ENCODE assay signal across 9 mouse cellular contexts in genomic region chr4:155173822-155174785, GRCm38 (mm10). TPM values are rescaled to one million over a fixed set of nuclear protein-coding genes. Genes with fewer than 3 reads are reported as not detected.
A peak's percentile ranks its signal among the peaks of the same experiment; 100 is the strongest.
DNase-seq lines count a peak whose midpoint lies in the region; ATAC-seq lines count a peak whose summit lies in the region.
"Had no signal": no experiment of that assay in that cellular context is flagged by ENCODE, and none has a peak within 500 bp of the region (broad histone marks: within the 10 kb centered on the region; RNA-seq: fewer than 3 reads in every experiment).

No protein-coding gene starts in this region.

- H3K27me3 ChIP-seq in forebrain, embryonic 11.5 days (ENCODE audit: control insufficient read depth, insufficient read depth, low read length), result no peaks in the 10 kb centered on the region
- H3K27me3 ChIP-seq in liver, embryonic 12.5 days (replicated peaks), result no peaks in the 10 kb centered on the region

- peak overlapping the region; percentile 12; the same call in 1 of the 2 replicates for H3K4me3 ChIP-seq in forebrain, embryonic 11.5 days (ENCODE audit: low read depth, low read length)
- no peak overlapping the region for H3K4me3 ChIP-seq in liver, embryonic 12.5 days
- H3K4me3 ChIP-seq: erythroblast, embryonic 14.5 days had no signal

- ATAC-seq in forebrain, embryonic 11.5 days (replicated peaks; ENCODE audit: low FRiP score), result no peak
- no peak for ATAC-seq in liver, embryonic 12.5 days

- peak; percentile 50 for DNase-seq in embryo, embryonic 10 days (ENCODE audit: low spot score)
- no peak for DNase-seq in embryo, embryonic 9.5 days (ENCODE audit: extremely low spot score)
- DNase-seq in 3134 (ENCODE audit: extremely low read depth, insufficient read length, low spot score), result peak; percentile 67
- no peak for DNase-seq in forebrain, embryonic 11.5 days (ENCODE audit: low spot score)
- no peak for DNase-seq in adrenal gland, adult 18-20 months (ENCODE audit: low spot score in 2 of 2)
- DNase-seq in layer of hippocampus, postnatal 25 days (ENCODE audit: extremely low spot score in 1 of 2, low spot score in 1 of 2), result no peak
- DNase-seq in gastrocnemius, postnatal 25 days, result no peak

- H3K9me3 ChIP-seq in forebrain, embryonic 11.5 days (ENCODE audit: control insufficient read depth, low read length), result no peaks in the 10 kb centered on the region
- no peaks in the 10 kb centered on the region for H3K9me3 ChIP-seq in liver, embryonic 12.5 days (replicated peaks)

- no peaks in the 10 kb centered on the region; the same call in 1 of the 2 replicates for H3K36me3 ChIP-seq in forebrain, embryonic 11.5 days (ENCODE audit: control insufficient read depth, insufficient read depth, low read length)
- H3K36me3 ChIP-seq in liver, embryonic 12.5 days, result no peaks in the 10 kb centered on the region

- H3K4me2 ChIP-seq in forebrain, embryonic 11.5 days (ENCODE audit: low read depth, low read length, severe bottlenecking), result peak overlapping the region; percentile 41
- peak overlapping the region; percentile 23; the same call in 1 of the 2 replicates for H3K4me2 ChIP-seq in liver, embryonic 12.5 days

- 23% methylated on average over 16 of the region's 17 CpGs for WGBS in forebrain, embryonic 11.5 days
- WGBS in liver, embryonic 12.5 days (ENCODE audit: insufficient replicate concordance), result 50% methylated on average over 16 of the region's 17 CpGs

- peak overlapping the region; percentile 92 for H3K27ac ChIP-seq in forebrain, embryonic 11.5 days (ENCODE audit: low read depth, low read length)
- peak overlapping the region; percentile 69 for H3K27ac ChIP-seq in liver, embryonic 12.5 days

- peaks cover 54% of the 10 kb centered on the region for H3K4me1 ChIP-seq in forebrain, embryonic 11.5 days (replicated peaks; ENCODE audit: control insufficient read depth, insufficient read depth, low read length)
- H3K4me1 ChIP-seq in liver, embryonic 12.5 days, result peaks cover 78% of the 10 kb centered on the region

- peak overlapping the region; percentile 49; the same call in 1 of the 2 replicates for H3K9ac ChIP-seq in forebrain, embryonic 11.5 days (ENCODE audit: low read length)
- H3K9ac ChIP-seq in liver, embryonic 12.5 days, result no peak overlapping the region; the same call in 1 of the 2 replicates

RNA-seq across cellular contexts. Expression of gene Ski, which starts 48.3 kb away (rescaled TPM):
- polyA plus RNA-seq in forebrain, embryonic 11.5 days (2014; fragmentation: Nextera tagmentation; extraction: Ambion mirVana), result 14.1 and 14.7 TPM in 2 replicates
- 3.5 and 3.8 TPM in 2 replicates for polyA plus RNA-seq in liver, embryonic 12.5 days (2016; fragmentation: Nextera tagmentation; extraction: Ambion mirVana)
- 10 to 100 TPM; 47.5 to 60.6 TPM for total RNA-seq in adrenal gland, adult 18-20 months (2021)
- 100 to 1,000 TPM; 119 to 129 TPM for total RNA-seq in layer of hippocampus, postnatal 25 days (2021)
- 10 to 100 TPM; 31.3 to 34.7 TPM for total RNA-seq in gastrocnemius, postnatal 25 days (2021)

Comparison
In these comparisons a context has a peak if more than half of its experiments do, and no peak if none do; other contexts are left out.
1. DNase-seq: peak in embryo, embryonic 10 days (single experiment) and 3134 (single experiment); none in embryo, embryonic 9.5 days (single experiment), forebrain, embryonic 11.5 days (single experiment), adrenal gland, adult 18-20 months (0 of 2), layer of hippocampus, postnatal 25 days (0 of 2) and gastrocnemius, postnatal 25 days (single experiment).